Mouse (Mus musculus): ENCODE measurements around the gene Piwil1. TPM values are rescaled to one million over a fixed set of nuclear protein-coding genes. Genes with fewer than 3 reads are reported as not detected.
"Not testable (repeated sequence)": the region's sequence is repeated elsewhere in the genome, so short reads cannot be mapped to it uniquely, and the experiment has no call there.

Piwil1 gene
- polyA plus RNA-seq, 1 experiment from 2014 or later: not detected

- Histone ChIP-seq H3K27ac (no peak overlapping the region), H3K4me3 (no peak overlapping the region), H3K4me2 (no peak overlapping the region), H3K9ac (no peak overlapping the region), H3K4me1 (no peaks in the 10 kb centered on the region), H3K27me3 (replicated peaks) (no peaks in the 10 kb centered on the region), H3K9me3 (replicated peaks) (0 out of 2 replicates have a peak, but pooled peaks cover 10% of the 10 kb centered on the region), H3K36me3 (no peaks in the 10 kb centered on the region)
- ATAC-seq: no peak
- WGBS (ENCODE audit: insufficient replicate concordance): 32% methylated on average over 16 of the region's 16 CpGs
Observed at GRCm38 (mm10) chr5:128715171-128715570, 12.8 kb downstream of the Piwil1 start.

- H3K4me3 ChIP-seq; H3K36me3 ChIP-seq; H3K27me3 ChIP-seq (replicated peaks); H3K4me1 ChIP-seq; ATAC-seq; H3K9me3 ChIP-seq (replicated peaks); H3K9ac ChIP-seq; H3K4me2 ChIP-seq; H3K27ac ChIP-seq: not testable (repeated sequence)
- whole genome bisulfite sequencing (ENCODE audit: insufficient replicate concordance): 78% methylated on average over 11 of the region's 11 CpGs
Observed at GRCm38 (mm10) chr5:128720461-128720860, 18.1 kb downstream of the Piwil1 start.

GRCm38 (mm10) chr5:128729341-128729740 lies 27.0 kb downstream of the Piwil1 start:
- ATAC-seq: no peak
- Histone ChIP-seq H3K9ac (no peak overlapping the region), H3K4me3 (no peak overlapping the region), H3K36me3 (no peaks in the 10 kb centered on the region), H3K27ac (no peak overlapping the region), H3K9me3 (replicated peaks) (no peaks in the 10 kb centered on the region), H3K4me2 (no peak overlapping the region), H3K27me3 (replicated peaks) (no peaks in the 10 kb centered on the region), H3K4me1 (no peaks in the 10 kb centered on the region)
- WGBS (ENCODE audit: insufficient replicate concordance): 58% methylated on average over 5 of the region's 5 CpGs

- Histone ChIP-seq H3K27me3 (replicated peaks) (no peaks in the 10 kb centered on the region), H3K4me2 (no peak overlapping the region), H3K9me3 (replicated peaks) (no peaks in the 10 kb centered on the region), H3K4me1 (no peaks in the 10 kb centered on the region), H3K27ac (no peak overlapping the region), H3K36me3 (no peaks in the 10 kb centered on the region), H3K9ac (no peak overlapping the region), H3K4me3 (no peak overlapping the region)
- 35% methylated on average over 5 of the region's 5 CpGs for WGBS (ENCODE audit: insufficient replicate concordance)
- ATAC-seq: no peak
Observed at GRCm38 (mm10) chr5:128730634-128731033, 28.3 kb downstream of the Piwil1 start.

- Histone ChIP-seq H3K4me3 (no peak overlapping the region), H3K9me3 (replicated peaks) (no peaks in the 10 kb centered on the region), H3K4me2 (no peak overlapping the region), H3K27me3 (replicated peaks) (no peaks in the 10 kb centered on the region), H3K27ac (no peak overlapping the region), H3K36me3 (no peaks in the 10 kb centered on the region), H3K4me1 (no peaks in the 10 kb centered on the region), H3K9ac (no peak overlapping the region)
- no peak for ATAC-seq
- WGBS (ENCODE audit: insufficient replicate concordance): 63% methylated on average over 11 of the region's 11 CpGs
Observed at GRCm38 (mm10) chr5:128732416-128733014, 30.2 kb downstream of the Piwil1 start.

- no peaks in the 10 kb centered on the region for H3K4me1 ChIP-seq
- no peaks in the 10 kb centered on the region for H3K9me3 ChIP-seq (replicated peaks)
- H3K36me3 ChIP-seq: no peaks in the 10 kb centered on the region
- no peak overlapping the region for H3K9ac ChIP-seq
- no peak overlapping the region for H3K27ac ChIP-seq
- ATAC-seq: no peak
- no peak overlapping the region for H3K4me3 ChIP-seq
- 2% methylated on average over 6 of the region's 6 CpGs for WGBS (ENCODE audit: insufficient replicate concordance)
- no peak overlapping the region for H3K4me2 ChIP-seq
- H3K27me3 ChIP-seq (replicated peaks): 0 out of 2 replicates have a peak, but pooled peaks cover 6% of the 10 kb centered on the region
Observed at GRCm38 (mm10) chr5:128733955-128734354, 31.6 kb downstream of the Piwil1 start.

GRCm38 (mm10) chr5:128735921-128736320 lies 33.6 kb downstream of the Piwil1 start:
- no peak for ATAC-seq
- Histone ChIP-seq H3K36me3 (no peaks in the 10 kb centered on the region), H3K4me3 (no peak overlapping the region), H3K27ac (no peak overlapping the region), H3K9me3 (replicated peaks) (no peaks in the 10 kb centered on the region), H3K9ac (no peak overlapping the region), H3K4me2 (no peak overlapping the region), H3K4me1 (no peaks in the 10 kb centered on the region), H3K27me3 (replicated peaks) (peaks cover 15% of the 10 kb centered on the region; the same call in 1 of the 2 replicates)
- WGBS (ENCODE audit: insufficient replicate concordance): 53% methylated on average over 22 of the region's 22 CpGs

- Histone ChIP-seq H3K4me3 (no peak overlapping the region), H3K36me3 (no peaks in the 10 kb centered on the region), H3K9ac (no peak overlapping the region), H3K27me3 (replicated peaks) (peaks cover 15% of the 10 kb centered on the region; the same call in 1 of the 2 replicates), H3K4me2 (no peak overlapping the region), H3K27ac (no peak overlapping the region), H3K9me3 (replicated peaks) (no peaks in the 10 kb centered on the region), H3K4me1 (no peaks in the 10 kb centered on the region)
- no peak for ATAC-seq
- WGBS (ENCODE audit: insufficient replicate concordance): 37% methylated on average over 17 of the region's 17 CpGs
Observed at GRCm38 (mm10) chr5:128739168-128739837, 37.0 kb downstream of the Piwil1 start.

GRCm38 (mm10) chr5:128739838-128740171 lies 37.5 kb downstream of the Piwil1 start:
- no peak for ATAC-seq
- Histone ChIP-seq H3K27me3 (replicated peaks) (peaks cover 15% of the 10 kb centered on the region; the same call in 1 of the 2 replicates), H3K4me3 (no peak overlapping the region), H3K4me2 (no peak overlapping the region), H3K9me3 (replicated peaks) (no peaks in the 10 kb centered on the region), H3K36me3 (no peaks in the 10 kb centered on the region), H3K27ac (no peak overlapping the region), H3K4me1 (no peaks in the 10 kb centered on the region), H3K9ac (no peak overlapping the region)
- WGBS (ENCODE audit: insufficient replicate concordance): 40% methylated on average over 8 of the region's 8 CpGs

GRCm38 (mm10) chr5:128744351-128744750 lies 42.0 kb downstream of the Piwil1 start:
- H3K27ac ChIP-seq: no peak overlapping the region
- ATAC-seq: no peak
- 53% methylated on average over 6 of the region's 6 CpGs for WGBS (ENCODE audit: insufficient replicate concordance)
- H3K36me3 ChIP-seq: no peaks in the 10 kb centered on the region
- no peaks in the 10 kb centered on the region for H3K4me1 ChIP-seq
- H3K4me3 ChIP-seq: no peak overlapping the region
- no peak overlapping the region for H3K9ac ChIP-seq
- H3K9me3 ChIP-seq (replicated peaks): no peaks in the 10 kb centered on the region
- H3K4me2 ChIP-seq: no peak overlapping the region
- peaks cover 5% of the 10 kb centered on the region; the same call in 1 of the 2 replicates for H3K27me3 ChIP-seq (replicated peaks)

GRCm38 (mm10) chr5:128745206-128745605 lies 42.9 kb downstream of the Piwil1 start:
- no peak overlapping the region for H3K27ac ChIP-seq
- no peaks in the 10 kb centered on the region; the same call in 1 of the 2 replicates for H3K27me3 ChIP-seq (replicated peaks)
- no peaks in the 10 kb centered on the region for H3K36me3 ChIP-seq
- no peaks in the 10 kb centered on the region for H3K4me1 ChIP-seq
- no peak overlapping the region for H3K4me2 ChIP-seq
- no peak overlapping the region for H3K9ac ChIP-seq
- WGBS (ENCODE audit: insufficient replicate concordance): 55% methylated on average over 9 of the region's 9 CpGs
- no peak overlapping the region for H3K4me3 ChIP-seq
- ATAC-seq: no peak
- H3K9me3 ChIP-seq (replicated peaks): no peaks in the 10 kb centered on the region

GRCm38 (mm10) chr5:128746261-128746660 lies 43.9 kb downstream of the Piwil1 start:
- Histone ChIP-seq H3K4me2 (no peak overlapping the region), H3K9me3 (replicated peaks) (no peaks in the 10 kb centered on the region), H3K4me1 (no peaks in the 10 kb centered on the region), H3K9ac (no peak overlapping the region), H3K27me3 (replicated peaks) (no peaks in the 10 kb centered on the region), H3K4me3 (no peak overlapping the region), H3K36me3 (no peaks in the 10 kb centered on the region), H3K27ac (no peak overlapping the region)
- WGBS (ENCODE audit: insufficient replicate concordance): 66% methylated on average over 8 of the region's 8 CpGs
- ATAC-seq: no peak

Measured in liver, embryonic 12.5 days (tissue).